Mouse (Mus musculus) myocyte (in vitro differentiated cells): ENCODE results near the gene Ttpal.

Source experiments
- E2F4 ChIP-seq: IDR thresholded peaks from one replicate; pipeline ENCODE4 v1.6.1; 2011; ENCODE audit warnings: mild to moderate bottlenecking, control low read depth, moderate library complexity; ENCODE audit not compliant: insufficient read depth
- MAX ChIP-seq: IDR thresholded peaks from one replicate; pipeline ENCODE4 v1.6.1; 2011; ENCODE audit warnings: low read depth, mild to moderate bottlenecking, control low read depth
- MYOD1 ChIP-seq, 3 experiments: IDR thresholded peaks; one replicate each; pipeline ENCODE4 v1.6.1; 2011; ENCODE audit warnings: control low read depth in 2 of 3, low read depth in 2 of 3, mild to moderate bottlenecking in 2 of 3, moderate library complexity in 1 of 3; ENCODE audit not compliant: insufficient read length in 2 of 3, control insufficient read depth in 1 of 3
- MYOG ChIP-seq, 3 experiments: IDR thresholded peaks; one replicate each; pipeline ENCODE4 v1.6.1; 2011; ENCODE audit warnings: control low read depth in 2 of 3, low read depth in 2 of 3, mild to moderate bottlenecking in 2 of 3; ENCODE audit not compliant: insufficient read length in 2 of 3, control insufficient read depth in 1 of 3, insufficient read depth in 1 of 3
- POLR2A ChIP-seq: IDR thresholded peaks from one replicate; pipeline ENCODE4 v1.6.1; 2011; ENCODE audit warnings: low read depth, mild to moderate bottlenecking, control low read depth, moderate library complexity; ENCODE audit not compliant: insufficient read length
- POLR2AphosphoS2 ChIP-seq: IDR thresholded peaks from one replicate; pipeline ENCODE4 v1.6.1; 2011; ENCODE audit warnings: low read depth, control low read depth; ENCODE audit not compliant: insufficient read length
- SRF ChIP-seq: IDR thresholded peaks from one replicate; pipeline ENCODE4 v1.6.1; 2011; ENCODE audit warnings: low read depth; ENCODE audit not compliant: control insufficient read depth, insufficient read length
- TCF12 ChIP-seq: IDR thresholded peaks from one replicate; pipeline ENCODE4 v1.6.1; 2011; ENCODE audit warnings: mild to moderate bottlenecking, control low read depth; ENCODE audit not compliant: poor library complexity, insufficient read depth, severe bottlenecking
- USF1 ChIP-seq: IDR thresholded peaks from one replicate; pipeline ENCODE4 v1.6.1; 2011; ENCODE audit warnings: low read depth, mild to moderate bottlenecking, control low read depth, moderate library complexity

GRCm38 (mm10) chr2:163602101-163602971, at the start of gene Ttpal:
- TF ChIP-seq MYOD1 (IDR thresholded peaks at IDR 0.05; ENCODE audit: control insufficient read depth in 1 of 3, insufficient read length in 2 of 3, low read depth in 2 of 3) (peak in 1 of 3 experiments; percentile 69), POLR2A (peak; percentile 98), TCF12 (no peak), USF1 (no peak), MAX (no peak), MYOG (IDR thresholded peaks at IDR 0.05; ENCODE audit: control insufficient read depth in 1 of 3, insufficient read depth in 1 of 3, insufficient read length in 2 of 3, low read depth in 2 of 3) (peak in 1 of 3 experiments; percentile 38), SRF (no peak), POLR2AphosphoS2 (peak; percentile 98), E2F4 (no peak)
